Mouse (Mus musculus) right cerebral cortex, postnatal 10 days (tissue): ENCODE measurements at regions not wholly inside any gene's neighbourhood (a gene's known extent, or its start where the extent isn't known, plus 50 kb on each side); places are given as distances from the start of the nearest gene placed in this dataset.

ENCODE experiments used
- DNase-seq, 2 experiments: peaks; one replicate each; pipeline ENCODE4 v3.0.0; 2021; ENCODE audit warnings: low spot score in 2 of 2

DNA sequence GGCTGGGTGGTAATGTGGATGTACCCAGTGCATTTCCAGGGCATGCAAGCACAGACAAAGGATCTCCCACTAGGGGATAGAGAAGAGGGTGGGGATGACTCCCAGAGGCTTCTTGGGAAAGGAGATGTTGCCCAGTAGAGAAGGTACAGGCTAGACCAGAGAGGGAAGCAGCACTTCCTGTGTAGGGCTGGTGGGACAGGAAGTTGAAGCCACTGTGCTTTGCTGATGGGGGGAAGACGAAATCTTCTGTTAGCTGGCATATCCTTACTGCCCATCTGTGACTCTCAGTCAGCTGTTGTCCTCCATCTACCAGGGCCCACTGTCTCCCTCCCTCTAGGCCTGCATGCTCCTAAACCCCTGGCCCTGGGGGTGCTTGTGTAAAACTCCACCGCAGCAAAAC lies 180.2 kb downstream of the Wdr11 start:
- DNase-seq, result no peak

- no peak for DNase-seq
Measured at GRCm38 (mm10) chr7:129772540-129773331, 181.1 kb downstream of the Wdr11 start.

- DNase-seq, result no peak
Measured at GRCm38 (mm10) chr7:129774261-129774861, 182.7 kb downstream of the Wdr11 start.

DNA sequence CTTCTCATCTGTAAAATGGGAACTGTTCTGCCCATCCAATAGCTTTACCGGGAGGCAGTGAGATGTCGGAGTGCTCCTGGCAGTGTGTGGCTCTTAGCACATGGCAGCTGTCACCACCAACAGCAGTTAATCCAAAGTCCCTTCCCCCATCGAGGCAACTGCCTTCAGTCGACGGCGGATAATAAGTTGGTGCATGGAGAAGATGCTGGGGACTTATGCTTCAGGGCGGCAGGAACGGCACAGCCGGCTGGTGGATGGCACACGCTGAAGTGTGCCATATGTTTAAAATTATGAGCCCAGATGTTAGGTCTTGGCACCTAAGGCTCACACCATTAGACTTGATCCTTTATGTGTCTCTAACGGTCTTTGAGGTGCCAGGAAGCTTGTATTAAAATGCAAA lies 183.5 kb downstream of the Wdr11 start:
- no peak for DNase-seq

GRCm38 (mm10) chr7:129778842-129779421 lies 187.3 kb downstream of the Wdr11 start:
- peak; percentile 72 to 87 for DNase-seq

- no peak for DNase-seq
Measured at GRCm38 (mm10) chr7:129779939-129780338, 188.3 kb downstream of the Wdr11 start.

GRCm38 (mm10) chr7:129781756-129782155 lies 190.1 kb downstream of the Wdr11 start:
- DNase-seq, result peak; percentile 46 to 49

- DNase-seq, result no peak
Measured at GRCm38 (mm10) chr7:129784966-129785365, 193.3 kb downstream of the Wdr11 start.

DNA sequence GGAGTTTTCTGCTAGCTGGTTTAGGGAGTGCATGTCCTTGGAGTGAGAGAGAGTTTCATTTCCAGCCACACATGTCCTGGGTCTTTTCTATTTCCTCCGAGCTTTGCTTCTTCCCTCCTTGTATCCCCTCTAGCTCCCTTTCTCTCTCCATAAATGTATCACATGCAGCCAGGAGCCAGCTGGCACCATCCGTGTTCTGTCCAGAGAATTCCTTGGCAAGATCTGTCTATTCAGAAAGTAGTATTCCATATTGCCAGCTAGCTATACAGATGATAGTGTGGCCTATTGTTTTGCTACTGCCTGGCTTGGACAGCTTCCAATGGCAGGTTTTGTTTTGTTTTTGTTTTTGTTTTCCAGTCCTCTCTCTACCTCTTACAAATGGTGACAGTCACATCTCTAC lies 195.3 kb downstream of the Wdr11 start:
- no peak for DNase-seq

DNA sequence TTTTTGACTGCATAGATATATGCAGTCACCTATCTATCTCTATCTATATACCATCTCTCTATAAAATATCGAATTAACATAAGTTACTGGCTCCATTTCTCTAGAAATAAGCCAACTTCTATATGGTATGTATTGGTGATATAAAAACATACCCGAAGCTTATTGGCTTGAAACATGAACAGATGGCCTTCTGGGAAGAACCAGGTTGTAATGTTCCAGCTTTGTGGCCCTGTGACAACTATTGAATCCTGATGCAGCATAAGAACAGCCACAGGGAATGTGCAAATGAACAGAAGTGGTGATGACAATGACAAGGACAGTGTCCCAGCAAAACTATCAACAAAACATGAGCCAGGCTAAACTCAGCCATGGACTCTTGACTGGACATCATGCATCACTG lies 196.1 kb downstream of the Wdr11 start:
- DNase-seq, result no peak

DNA sequence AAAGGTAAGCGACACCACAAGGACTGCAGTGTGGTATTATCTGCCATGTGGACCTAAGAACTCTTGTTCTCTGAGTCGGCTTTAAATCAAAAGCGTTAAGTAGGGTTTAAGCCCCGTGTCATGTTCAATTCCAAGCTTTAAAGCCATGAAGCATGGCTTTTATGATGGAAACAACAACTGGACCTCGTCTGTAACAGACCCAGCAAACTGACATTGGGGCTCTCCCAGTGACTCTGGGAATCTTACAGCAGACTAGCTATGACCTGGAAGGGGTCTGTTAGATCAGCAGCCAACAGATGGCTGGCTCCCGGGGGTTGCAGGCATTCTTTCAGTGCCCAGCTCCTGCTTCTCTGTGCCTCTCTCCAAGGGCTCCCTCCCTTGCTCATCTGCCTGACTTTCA lies 197.8 kb downstream of the Wdr11 start:
- DNase-seq, result no peak

DNA sequence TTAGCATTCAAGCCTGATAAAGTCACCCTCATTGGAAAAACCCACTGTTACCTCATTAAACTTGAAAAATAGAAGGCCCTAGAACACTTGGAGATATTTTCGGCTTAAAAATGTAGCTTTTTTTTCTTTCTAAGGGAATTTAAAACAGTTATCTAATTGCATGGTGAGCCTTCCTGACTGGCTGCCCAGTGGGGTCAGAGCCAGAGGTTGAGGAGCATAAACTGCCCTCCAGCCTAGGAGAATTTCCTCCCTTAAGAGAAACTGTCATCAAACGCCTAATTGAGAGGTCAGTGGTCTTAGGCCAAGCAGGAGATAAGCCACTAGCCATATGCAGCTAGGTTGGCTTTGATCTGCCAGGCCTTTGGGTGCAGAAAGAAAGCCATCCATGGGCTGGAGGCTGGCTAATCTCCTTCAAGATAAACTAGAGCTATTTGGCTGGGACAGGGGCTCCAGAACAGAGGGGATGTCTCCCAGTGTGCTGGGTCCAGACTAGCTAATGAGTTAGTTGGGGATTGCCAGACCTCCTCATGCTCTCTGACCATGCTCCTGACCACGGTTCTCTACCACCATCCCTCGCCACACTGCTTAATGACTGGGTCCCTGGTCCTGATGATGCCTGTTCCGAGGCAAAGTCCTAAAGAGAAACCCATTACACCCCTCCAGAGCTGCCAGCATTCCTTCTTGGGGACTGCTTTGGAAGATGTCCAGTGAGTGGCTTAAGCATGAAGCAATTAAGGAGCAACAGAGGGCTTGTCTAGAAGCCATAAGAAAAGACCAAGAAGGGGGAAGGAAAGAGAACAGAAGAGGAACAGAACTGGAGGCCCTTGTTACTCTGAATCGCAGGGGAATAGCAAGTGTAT lies 199.2 kb downstream of the Wdr11 start:
- DNase-seq, result no peak

DNA sequence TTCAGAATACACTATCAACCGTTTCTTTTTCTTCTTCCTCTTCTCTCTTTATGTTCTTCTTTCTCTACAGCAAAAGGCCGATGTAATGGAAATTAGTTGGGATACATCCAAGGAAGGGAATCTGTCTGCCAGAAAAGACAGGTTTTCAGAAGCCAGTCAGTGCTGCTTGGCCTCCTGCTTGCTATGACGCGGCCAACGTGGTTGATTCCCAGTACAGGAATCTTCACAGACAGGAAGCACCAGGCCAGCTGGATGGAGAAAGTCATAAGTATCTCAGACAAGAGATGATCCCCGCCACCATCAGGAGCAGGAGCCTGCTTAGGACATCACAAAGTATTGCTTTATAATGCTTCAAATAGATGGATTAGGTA lies 199.8 kb downstream of the Wdr11 start:
- DNase-seq, result peak; percentile 45 to 50

- no peak for DNase-seq
Measured at GRCm38 (mm10) chr7:129793733-129794132, 202.1 kb downstream of the Wdr11 start.

- DNase-seq, result no peak
Measured at GRCm38 (mm10) chr7:129794276-129794675, 202.6 kb downstream of the Wdr11 start.

- no peak for DNase-seq
Measured at GRCm38 (mm10) chr7:129798525-129798924, 206.9 kb downstream of the Wdr11 start.

- DNase-seq, result no peak
Measured at GRCm38 (mm10) chr7:129800461-129800867, 208.8 kb downstream of the Wdr11 start.

DNA sequence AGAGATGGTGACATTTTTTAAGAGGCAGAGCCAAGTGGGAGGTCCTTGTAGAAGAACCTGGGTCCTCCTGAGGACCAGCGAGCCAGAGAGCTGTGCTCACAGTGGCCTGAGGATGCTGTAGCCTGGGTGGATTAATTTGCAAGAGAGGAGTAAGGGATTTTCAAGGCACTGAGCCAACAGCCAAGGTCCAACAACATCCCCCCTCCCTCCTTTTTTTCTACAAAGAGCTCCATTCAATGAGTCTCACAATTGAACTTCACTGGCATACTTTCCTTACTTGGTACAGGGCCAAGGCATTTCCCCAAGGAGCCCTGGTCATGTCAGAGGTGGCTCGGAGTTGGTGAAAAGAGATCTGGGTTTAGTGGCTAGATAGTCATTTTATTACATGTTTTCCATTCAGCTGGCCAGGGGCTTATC lies 209.8 kb downstream of the Wdr11 start:
- peak; percentile 56 to 59 for DNase-seq

DNA sequence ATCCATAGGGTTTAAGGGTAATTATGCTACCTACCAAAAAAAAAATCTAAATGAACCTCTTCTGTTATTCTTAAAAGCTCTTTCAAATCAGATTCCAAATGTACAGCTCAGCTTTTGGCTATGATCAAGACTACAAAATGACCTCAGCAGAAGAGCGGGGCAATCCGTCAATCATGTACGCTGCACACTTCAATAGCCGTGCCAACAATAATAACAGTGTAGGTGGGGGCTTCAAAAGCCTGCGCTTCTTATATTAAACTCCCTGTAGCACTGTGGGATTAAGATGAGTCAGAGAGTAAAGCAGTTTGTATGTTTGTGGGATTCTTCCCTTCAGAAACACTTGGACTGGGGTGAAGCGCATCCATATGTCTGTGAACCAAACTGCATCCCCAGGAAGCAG lies 210.5 kb downstream of the Wdr11 start:
- DNase-seq, result no peak

- DNase-seq, result no peak
Measured at GRCm38 (mm10) chr7:129805340-129805739, 213.7 kb downstream of the Wdr11 start.

DNA sequence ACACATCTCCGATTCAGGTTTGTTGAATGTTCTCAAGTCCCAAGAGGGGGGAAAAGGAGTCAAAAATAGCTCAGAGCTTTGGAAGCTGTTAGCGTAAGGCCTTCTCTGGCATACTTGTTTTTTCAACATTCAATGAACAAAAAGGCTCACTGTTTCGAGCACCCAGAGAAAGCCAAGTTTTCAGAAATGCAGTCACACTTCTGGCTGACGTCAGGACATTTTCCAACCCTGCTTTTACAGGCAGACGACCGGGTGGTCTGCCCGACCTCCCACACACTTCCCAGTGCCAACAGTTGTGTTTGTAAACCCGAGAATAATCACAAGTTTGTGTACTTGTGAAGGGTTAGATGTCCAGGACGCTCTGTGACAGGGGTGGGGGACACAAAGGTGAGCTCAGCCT lies 218.5 kb downstream of the Wdr11 start:
- DNase-seq, result peak in 1 of 2 experiments; percentile 40

- DNase-seq, result no peak
Measured at GRCm38 (mm10) chr7:129810565-129810964, 218.9 kb downstream of the Wdr11 start.
